Comparison of ENCODE assay signal across 9 mouse cellular contexts in genomic region chr19:53419834-53420233, GRCm38 (mm10). TPM values are rescaled to one million over a fixed set of nuclear protein-coding genes. Genes with fewer than 3 reads are reported as not detected.
DNase-seq lines count a peak whose midpoint lies in the region; ATAC-seq and TF ChIP-seq lines count a peak whose summit lies in the region.
"Had no signal": no experiment of that assay in that cellular context is flagged by ENCODE, and none has a peak within 500 bp of the region (broad histone marks: within the 10 kb centered on the region; RNA-seq: fewer than 3 reads in every experiment).

No protein-coding gene starts in this region.

- H3K27me3 ChIP-seq in heart, embryonic 11.5 days (ENCODE audit: control insufficient read depth, insufficient read depth, low read length): no peaks in the 10 kb centered on the region
- no peaks in the 10 kb centered on the region for H3K27me3 ChIP-seq in neural tube, embryonic 11.5 days (ENCODE audit: control insufficient read depth, insufficient read depth, low read length)

- WGBS in heart, embryonic 11.5 days (ENCODE audit: insufficient replicate concordance): 30% methylated on average over 5 of the region's 5 CpGs
- WGBS in neural tube, embryonic 11.5 days: 48% methylated on average over 5 of the region's 5 CpGs

- peak; percentile 93 for DNase-seq in heart, adult 11 months
- peak; percentile 68 for DNase-seq in urinary bladder, postnatal 25 days (ENCODE audit: low spot score)
- DNase-seq in urinary bladder, postnatal 10 days (ENCODE audit: low spot score): no peak
- DNase-seq in kidney, postnatal 10 days: peak; percentile 74
- DNase-seq in neural tube, embryonic 11.5 days (ENCODE audit: low spot score): peak; percentile 74
- peak; percentile 49 to 72 for DNase-seq in urinary bladder, postnatal 4 days (ENCODE audit: low spot score in 2 of 2)

- no peaks in the 10 kb centered on the region for H3K36me3 ChIP-seq in heart, embryonic 11.5 days (ENCODE audit: control insufficient read depth, insufficient read depth, low read length)
- no peaks in the 10 kb centered on the region for H3K36me3 ChIP-seq in neural tube, embryonic 11.5 days (ENCODE audit: control insufficient read depth, insufficient read depth, low read length)
- H3K36me3 ChIP-seq: liver, embryonic 15.5 days had no signal

- no peak for ATAC-seq in heart, embryonic 11.5 days (replicated peaks; ENCODE audit: insufficient number of reproducible peaks, low FRiP score, low TSS enrichment)
- no peak for ATAC-seq in neural tube, embryonic 11.5 days (ENCODE audit: insufficient read depth, low FRiP score, low TSS enrichment)

- H3K27ac ChIP-seq in heart, embryonic 11.5 days (ENCODE audit: low read depth, low read length): no peak overlapping the region
- no peak overlapping the region for H3K27ac ChIP-seq in cortical plate, adult 2 months (ENCODE audit: insufficient read depth, low read length)
- H3K27ac ChIP-seq in neural tube, embryonic 11.5 days (ENCODE audit: low read depth, low read length): no peak overlapping the region
- H3K27ac ChIP-seq: liver, embryonic 15.5 days had no signal

- H3K9ac ChIP-seq in heart, embryonic 11.5 days (ENCODE audit: low read depth, low read length): no peak overlapping the region
- no peak overlapping the region for H3K9ac ChIP-seq in neural tube, embryonic 11.5 days (ENCODE audit: low read length)
- H3K9ac ChIP-seq: liver, embryonic 15.5 days had no signal

- H3K4me2 ChIP-seq in heart, embryonic 11.5 days: no peak overlapping the region
- H3K4me2 ChIP-seq in neural tube, embryonic 11.5 days (ENCODE audit: low read depth): no peak overlapping the region

- no peak for TF ChIP-seq POLR2A in cortical plate, adult 2 months (IDR thresholded peaks at IDR 0.05; ENCODE audit: extremely low read depth, insufficient read depth, low read length)

- H3K9me3 ChIP-seq in heart, embryonic 11.5 days (replicated peaks; ENCODE audit: control insufficient read depth, low read length): no peaks in the 10 kb centered on the region
- H3K9me3 ChIP-seq in neural tube, embryonic 11.5 days (ENCODE audit: control insufficient read depth, low read length): no peaks in the 10 kb centered on the region
- H3K9me3 ChIP-seq: liver, embryonic 15.5 days had no signal

- peaks cover 18% of the 10 kb centered on the region; the same call in 1 of the 2 replicates for H3K4me1 ChIP-seq in heart, embryonic 11.5 days (ENCODE audit: control insufficient read depth, insufficient read depth, low read length)
- H3K4me1 ChIP-seq in cortical plate, adult 2 months (ENCODE audit: control insufficient read depth, insufficient read depth, low read length): no peaks in the 10 kb centered on the region
- peaks cover 4% of the 10 kb centered on the region; the same call in 1 of the 2 replicates for H3K4me1 ChIP-seq in neural tube, embryonic 11.5 days (ENCODE audit: control insufficient read depth, insufficient read depth, low read length)

- no peak overlapping the region for H3K4me3 ChIP-seq in heart, embryonic 11.5 days (ENCODE audit: low read depth, low read length)
- H3K4me3 ChIP-seq in cortical plate, adult 2 months (ENCODE audit: insufficient read depth, low read length): no peak overlapping the region
- no peak overlapping the region for H3K4me3 ChIP-seq in neural tube, embryonic 11.5 days (ENCODE audit: low read depth, low read length)
- H3K4me3 ChIP-seq: liver, embryonic 15.5 days had no signal

- TF ChIP-seq CTCF in cortical plate, adult 2 months (IDR thresholded peaks at IDR 0.05; ENCODE audit: extremely low read depth, insufficient read depth, low read length): peak; percentile 40

RNA-seq across cellular contexts. Expression of gene Smndc1, which starts 29.5 kb away (rescaled TPM):
- 38.4 and 40.0 TPM in 2 replicates for polyA plus RNA-seq in heart, embryonic 11.5 days (2014; fragmentation: Nextera tagmentation; extraction: Ambion mirVana)
- polyA plus RNA-seq in cortical plate, adult 2 months (2012; rRNA removed): 19.9 TPM in 2 replicates
- 54.4 and 57.5 TPM in 2 replicates for polyA plus RNA-seq in neural tube, embryonic 11.5 days (2014; fragmentation: Nextera tagmentation; extraction: Ambion mirVana)

RNA-seq across cellular contexts. Expression of gene Gm10197, which starts 48.3 kb away (rescaled TPM):
- polyA plus RNA-seq in heart, embryonic 11.5 days (2014; fragmentation: Nextera tagmentation; extraction: Ambion mirVana): 2.1 and 3.5 TPM in 2 replicates
- polyA plus RNA-seq in cortical plate, adult 2 months (2012; rRNA removed): not detected in 2 replicates
- 7.2 TPM in 1 of 2 replicates, not detected in the other for polyA plus RNA-seq in neural tube, embryonic 11.5 days (2014; fragmentation: Nextera tagmentation; extraction: Ambion mirVana)
- polyA plus RNA-seq: liver, embryonic 15.5 days had no signal
